Mouse (Mus musculus) myocyte (in vitro differentiated cells): Measurements from ENCODE around the gene Pml.

Experiments used
- CEBPB ChIP-seq: IDR thresholded peaks from 2 replicates; pipeline ENCODE4 v1.6.1; 2011; ENCODE audit warnings: mild to moderate bottlenecking, moderate library complexity; ENCODE audit not compliant: poor library complexity, insufficient read depth, severe bottlenecking
- E2F4 ChIP-seq: IDR thresholded peaks from one replicate; pipeline ENCODE4 v1.6.1; 2011; ENCODE audit warnings: mild to moderate bottlenecking, control low read depth, moderate library complexity; ENCODE audit not compliant: insufficient read depth
- MAX ChIP-seq: IDR thresholded peaks from one replicate; pipeline ENCODE4 v1.6.1; 2011; ENCODE audit warnings: low read depth, mild to moderate bottlenecking, control low read depth
- POLR2A ChIP-seq: IDR thresholded peaks from one replicate; pipeline ENCODE4 v1.6.1; 2011; ENCODE audit warnings: low read depth, mild to moderate bottlenecking, control low read depth, moderate library complexity; ENCODE audit not compliant: insufficient read length

DNA sequence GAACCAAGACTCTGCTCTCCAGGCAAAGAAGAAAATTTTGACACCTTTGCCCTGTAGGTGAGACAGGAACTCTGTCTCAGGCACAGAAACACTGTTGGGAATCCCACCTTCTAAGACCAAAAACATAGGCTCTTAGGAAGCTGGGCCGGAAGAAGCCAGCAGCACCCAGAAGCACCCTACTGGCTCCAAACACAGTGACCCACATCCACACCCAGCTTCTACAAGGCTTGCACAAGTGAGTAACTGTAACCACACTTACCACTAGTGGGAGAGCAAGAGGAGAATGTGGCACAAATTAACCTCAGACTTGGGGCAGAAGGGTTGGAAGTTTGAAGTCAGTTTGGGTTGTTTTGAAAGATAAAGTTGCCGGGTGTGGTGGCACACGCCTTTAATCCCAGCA, 26.2 kb upstream of the Pml start:
- peak; percentile 54; the same call in 1 of the 2 replicates for TF ChIP-seq CEBPB
- no peak for TF ChIP-seq POLR2A
- TF ChIP-seq MAX = no peak
- no peak for TF ChIP-seq E2F4
